Mouse (Mus musculus): Measurements from ENCODE around the gene Tma16. TPM values are rescaled to one million over a fixed set of nuclear protein-coding genes. Genes with fewer than 3 reads are reported as not detected.

Gene Tma16
- polyA plus RNA-seq, 1 experiment from 2014 or later, result 12.7 TPM

Other genes with a start within 250 kb of the Tma16 start
- not detected in 2 replicates for gene Tktl2, start 25.2 kb upstream of the Tma16 start, polyA plus RNA-seq (2016; fragmentation: Nextera tagmentation; extraction: Ambion mirVana)
- not detected in 2 replicates for gene Npy5r, start 201.6 kb upstream of the Tma16 start, polyA plus RNA-seq (2016; fragmentation: Nextera tagmentation; extraction: Ambion mirVana)
- 0.22 and 0.25 TPM in 2 replicates for gene Npy1r, start 210.7 kb upstream of the Tma16 start, polyA plus RNA-seq (2016; fragmentation: Nextera tagmentation; extraction: Ambion mirVana)